Mouse (Mus musculus): Measurements from ENCODE around the gene Rexo5. TPM values are rescaled to one million over a fixed set of nuclear protein-coding genes. Genes with fewer than 3 reads are reported as not detected.

The Rexo5 gene
- total and polyA plus RNA-seq, 3 experiments, result 3.5 to 64.3 (median 58.4) TPM

DNA sequence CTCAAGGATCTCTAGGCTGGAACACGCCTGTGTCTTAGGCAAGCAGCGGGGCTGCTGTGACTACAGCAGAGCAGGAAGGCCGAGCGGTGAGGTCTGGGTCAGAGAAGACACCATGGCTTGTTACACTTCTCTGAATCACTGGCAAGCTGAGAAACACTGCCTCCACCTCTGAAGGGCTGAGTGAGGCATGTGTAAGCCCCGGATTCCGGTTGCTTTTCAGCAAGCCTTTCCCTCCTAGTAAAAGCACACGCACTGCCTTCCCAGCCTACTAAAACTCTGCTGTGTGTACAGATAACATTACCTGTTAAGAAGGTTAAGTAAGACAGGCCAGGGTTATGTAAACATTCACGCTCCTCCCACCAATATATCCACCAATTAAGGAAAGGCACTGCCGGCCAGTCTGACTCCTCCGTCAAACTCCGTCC, 33.3 kb upstream of the Rexo5 start, which contains the start of gene Acsm3:
Gene Acsm3 (plus strand): TSS at position 397 of the 425 bp plus-strand sequence.
- no peaks in the 10 kb centered on the region for H3K9me3 ChIP-seq (replicated peaks)
- DNase-seq (ENCODE audit: low spot score) (no peak), ATAC-seq (ENCODE audit: extremely low read depth, insufficient number of reproducible peaks, low FRiP score, poor library complexity, severe bottlenecking) (no peak)
- no peaks in the 10 kb centered on the region for H3K4me1 ChIP-seq (ENCODE audit: insufficient read depth, low read depth, low read length)
- H3K4me3 ChIP-seq (ENCODE audit: low read depth, low read length), result no peak within 1 kb of the TSS
- H3K36me3 ChIP-seq (replicated peaks), result no peaks in the 10 kb centered on the region
- TF ChIP-seq CTCF (IDR thresholded peaks at IDR 0.05; ENCODE audit: low read depth, low read length), result no peak
- TF ChIP-seq TAL1 (conservative IDR thresholded peaks at IDR 0.05; ENCODE audit: low read depth, low read length), result no peak
- no peak for TF ChIP-seq GATA1 (IDR thresholded peaks at IDR 0.05; ENCODE audit: borderline replicate concordance, low read length)
- no peak for TF ChIP-seq GATA2 (IDR thresholded peaks at IDR 0.05; ENCODE audit: borderline replicate concordance, low read depth, low read length)
- no peak for TF ChIP-seq POLR2AphosphoS5 (IDR thresholded peaks at IDR 0.05; ENCODE audit: insufficient replicate concordance, low read depth, low read length)
- H3K27me3 ChIP-seq (ENCODE audit: insufficient read depth, low read length), result peaks cover 18% of the 10 kb centered on the region

DNA sequence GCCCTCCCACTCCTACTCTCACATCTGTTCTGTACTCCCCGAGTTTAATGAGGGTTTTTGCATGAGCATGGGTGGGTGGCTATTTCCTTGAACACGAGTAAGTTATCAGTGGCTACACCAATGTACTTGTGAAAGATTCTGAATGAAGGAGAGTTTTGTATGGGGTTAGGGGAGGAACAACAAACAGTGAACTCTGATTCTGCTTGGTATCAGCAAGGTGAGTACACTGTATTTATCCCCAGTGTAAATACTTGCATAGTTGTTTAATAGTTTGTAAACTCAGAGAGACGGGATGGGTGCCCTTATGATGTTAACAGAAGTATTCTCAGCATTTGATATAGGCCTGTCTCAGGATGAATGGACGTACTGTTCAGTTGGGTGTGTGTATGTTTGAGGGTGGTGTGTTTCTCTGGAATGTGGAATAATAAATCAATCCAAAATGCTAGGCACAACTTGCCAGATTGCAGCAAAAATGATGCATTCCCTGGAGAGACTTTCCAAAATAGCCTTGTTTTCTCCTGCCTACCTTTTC, 31.6 kb upstream of the Rexo5 start:
- H3K27me3 ChIP-seq (ENCODE audit: insufficient read depth, low read length), result peaks cover 18% of the 10 kb centered on the region

DNA sequence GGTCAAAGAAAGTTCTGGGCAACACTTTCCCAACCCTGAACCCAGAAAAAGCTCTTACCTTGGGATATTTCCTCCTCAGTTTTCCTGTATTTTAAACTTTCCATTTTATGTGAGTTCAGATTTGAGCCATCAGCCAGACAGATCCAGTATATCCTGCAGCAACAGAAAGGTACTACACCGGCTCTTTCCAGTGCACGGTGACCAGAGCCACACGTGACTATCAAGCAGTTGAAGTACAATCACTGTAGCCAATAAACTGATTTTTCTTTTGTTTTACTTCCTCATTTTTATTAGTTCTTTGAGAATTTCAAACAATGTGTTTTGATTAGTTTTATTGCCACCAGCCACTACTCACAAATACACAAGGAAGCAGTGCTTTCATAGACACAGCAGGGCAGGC, 29.4 kb upstream of the Rexo5 start:
- ATAC-seq (ENCODE audit: extremely low read depth, insufficient number of reproducible peaks, low FRiP score, poor library complexity, severe bottlenecking) (no peak), DNase-seq (ENCODE audit: low spot score) (no peak)
- no peaks in the 10 kb centered on the region for H3K9me3 ChIP-seq (replicated peaks)
- TF ChIP-seq GATA2 (IDR thresholded peaks at IDR 0.05; ENCODE audit: borderline replicate concordance, low read depth, low read length) (no peak), POLR2AphosphoS5 (IDR thresholded peaks at IDR 0.05; ENCODE audit: insufficient replicate concordance, low read depth, low read length) (no peak), GATA1 (IDR thresholded peaks at IDR 0.05; ENCODE audit: borderline replicate concordance, low read length) (no peak), CTCF (IDR thresholded peaks at IDR 0.05; ENCODE audit: low read depth, low read length) (no peak), TAL1 (conservative IDR thresholded peaks at IDR 0.05; ENCODE audit: low read depth, low read length) (no peak)
- H3K4me3 ChIP-seq (ENCODE audit: low read depth, low read length), result no peak overlapping the region
- no peaks in the 10 kb centered on the region for H3K36me3 ChIP-seq (replicated peaks)
- no peaks in the 10 kb centered on the region for H3K4me1 ChIP-seq (ENCODE audit: insufficient read depth, low read depth, low read length)
- peaks cover 13% of the 10 kb centered on the region for H3K27me3 ChIP-seq (ENCODE audit: insufficient read depth, low read length)

More for the DNA sequence above, 31.6 kb upstream of the Rexo5 start:
- H3K9me3 ChIP-seq (replicated peaks), result no peaks in the 10 kb centered on the region
- no peak overlapping the region for H3K4me3 ChIP-seq (ENCODE audit: low read depth, low read length)
- DNase-seq (ENCODE audit: low spot score) (no peak), ATAC-seq (ENCODE audit: extremely low read depth, insufficient number of reproducible peaks, low FRiP score, poor library complexity, severe bottlenecking) (no peak)
- TF ChIP-seq GATA2 (IDR thresholded peaks at IDR 0.05; ENCODE audit: borderline replicate concordance, low read depth, low read length) (no peak), GATA1 (IDR thresholded peaks at IDR 0.05; ENCODE audit: borderline replicate concordance, low read length) (no peak), TAL1 (conservative IDR thresholded peaks at IDR 0.05; ENCODE audit: low read depth, low read length) (no peak), CTCF (IDR thresholded peaks at IDR 0.05; ENCODE audit: low read depth, low read length) (no peak), POLR2AphosphoS5 (IDR thresholded peaks at IDR 0.05; ENCODE audit: insufficient replicate concordance, low read depth, low read length) (no peak)
- no peaks in the 10 kb centered on the region for H3K36me3 ChIP-seq (replicated peaks)
- H3K4me1 ChIP-seq (ENCODE audit: insufficient read depth, low read depth, low read length), result no peaks in the 10 kb centered on the region

DNA sequence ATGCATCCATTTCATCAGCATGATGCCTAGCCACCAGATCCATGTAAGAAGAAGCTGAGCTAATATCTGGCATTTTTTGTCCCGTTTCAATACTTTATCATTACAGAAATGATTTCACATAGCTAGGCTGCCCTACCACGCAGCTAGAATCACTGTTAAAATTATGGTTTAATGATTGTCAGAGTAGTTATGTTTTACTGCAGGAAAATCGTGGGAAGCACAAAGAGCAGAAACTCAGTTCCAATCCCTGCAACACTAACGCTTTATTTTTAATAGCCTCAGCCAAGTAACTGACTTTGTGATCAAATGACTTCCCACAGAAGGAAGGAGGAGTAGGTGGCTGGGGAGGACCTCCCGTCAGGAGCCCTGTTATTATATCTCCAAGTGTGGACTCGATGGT, 26.8 kb upstream of the Rexo5 start:
- Histone ChIP-seq H3K4me3 (ENCODE audit: low read depth, low read length) (no peak overlapping the region), H3K9me3 (replicated peaks) (no peaks in the 10 kb centered on the region), H3K27me3 (ENCODE audit: insufficient read depth, low read length) (peaks cover 6% of the 10 kb centered on the region; the same call in 1 of the 2 replicates), H3K36me3 (replicated peaks) (peaks cover 1% of the 10 kb centered on the region), H3K4me1 (ENCODE audit: insufficient read depth, low read depth, low read length) (no peaks in the 10 kb centered on the region)
- TF ChIP-seq GATA1 (IDR thresholded peaks at IDR 0.05; ENCODE audit: borderline replicate concordance, low read length) (no peak), CTCF (IDR thresholded peaks at IDR 0.05; ENCODE audit: low read depth, low read length) (no peak), TAL1 (conservative IDR thresholded peaks at IDR 0.05; ENCODE audit: low read depth, low read length) (no peak), GATA2 (IDR thresholded peaks at IDR 0.05; ENCODE audit: borderline replicate concordance, low read depth, low read length) (no peak), POLR2AphosphoS5 (IDR thresholded peaks at IDR 0.05; ENCODE audit: insufficient replicate concordance, low read depth, low read length) (no peak)
- no peak for ATAC-seq (ENCODE audit: extremely low read depth, insufficient number of reproducible peaks, low FRiP score, poor library complexity, severe bottlenecking)
- no peak for DNase-seq (ENCODE audit: low spot score)

DNA sequence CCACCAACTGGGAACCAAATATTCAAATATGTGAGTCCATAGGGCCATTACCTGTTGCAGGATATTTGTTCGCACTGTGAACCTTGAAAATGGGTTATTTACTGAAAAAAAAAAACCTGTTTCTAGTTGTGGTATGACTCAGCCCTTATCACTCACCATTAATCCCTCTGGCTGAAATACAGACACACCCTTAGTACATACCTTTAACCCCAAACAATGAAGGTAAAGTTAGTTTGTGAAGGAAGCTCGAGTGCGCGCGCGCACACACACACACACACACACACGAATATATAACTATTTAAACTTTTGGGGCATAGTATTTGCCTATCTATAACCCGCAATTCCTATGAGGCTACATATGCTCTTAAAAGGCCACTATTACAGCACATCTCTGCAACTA, 23.9 kb upstream of the Rexo5 start:
- H3K27me3 ChIP-seq (ENCODE audit: insufficient read depth, low read length), result no peaks in the 10 kb centered on the region
- no peak overlapping the region for H3K4me3 ChIP-seq (ENCODE audit: low read depth, low read length)
- H3K9me3 ChIP-seq (replicated peaks), result no peaks in the 10 kb centered on the region
- DNase-seq (ENCODE audit: low spot score) (no peak), ATAC-seq (ENCODE audit: extremely low read depth, insufficient number of reproducible peaks, low FRiP score, poor library complexity, severe bottlenecking) (no peak)
- H3K4me1 ChIP-seq (ENCODE audit: insufficient read depth, low read depth, low read length), result no peaks in the 10 kb centered on the region
- H3K36me3 ChIP-seq (replicated peaks), result peaks cover 2% of the 10 kb centered on the region
- TF ChIP-seq GATA1 (IDR thresholded peaks at IDR 0.05; ENCODE audit: borderline replicate concordance, low read length) (no peak), CTCF (IDR thresholded peaks at IDR 0.05; ENCODE audit: low read depth, low read length) (no peak), GATA2 (IDR thresholded peaks at IDR 0.05; ENCODE audit: borderline replicate concordance, low read depth, low read length) (no peak), POLR2AphosphoS5 (IDR thresholded peaks at IDR 0.05; ENCODE audit: insufficient replicate concordance, low read depth, low read length) (no peak)

DNA sequence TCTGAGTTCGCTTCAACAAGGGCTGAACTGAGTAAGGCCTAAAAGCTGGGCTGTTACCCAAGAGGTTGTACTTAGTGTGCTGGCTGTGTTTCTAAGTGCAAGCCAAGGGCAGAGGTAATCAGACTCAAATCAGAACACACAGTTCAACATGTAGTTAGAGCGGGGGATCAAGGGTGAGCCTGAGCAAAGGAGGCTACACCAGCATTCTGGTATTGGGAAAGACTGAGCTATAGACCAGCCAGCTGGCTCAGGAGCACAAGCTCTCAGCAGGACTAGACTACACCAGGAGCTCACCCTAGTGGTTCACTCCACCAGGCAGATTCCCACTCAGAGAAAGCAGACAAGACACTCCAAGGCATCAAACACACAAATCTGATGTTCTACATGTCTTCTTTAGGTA, 10.4 kb upstream of the Rexo5 start:
- Histone ChIP-seq H3K4me1 (ENCODE audit: insufficient read depth, low read depth, low read length) (peaks cover 33% of the 10 kb centered on the region), H3K9me3 (replicated peaks) (no peaks in the 10 kb centered on the region), H3K27me3 (ENCODE audit: insufficient read depth, low read length) (no peaks in the 10 kb centered on the region), H3K36me3 (replicated peaks) (peaks cover 55% of the 10 kb centered on the region), H3K4me3 (ENCODE audit: low read depth, low read length) (no peak overlapping the region)
- no peak for TF ChIP-seq CTCF (IDR thresholded peaks at IDR 0.05; ENCODE audit: low read depth, low read length)
- TF ChIP-seq GATA2 (IDR thresholded peaks at IDR 0.05; ENCODE audit: borderline replicate concordance, low read depth, low read length), result no peak
- TF ChIP-seq POLR2AphosphoS5 (IDR thresholded peaks at IDR 0.05; ENCODE audit: insufficient replicate concordance, low read depth, low read length), result no peak
- no peak for TF ChIP-seq GATA1 (IDR thresholded peaks at IDR 0.05; ENCODE audit: borderline replicate concordance, low read length)
- no peak for TF ChIP-seq TAL1 (conservative IDR thresholded peaks at IDR 0.05; ENCODE audit: low read depth, low read length)
- no peak for DNase-seq (ENCODE audit: low spot score)
- no peak for ATAC-seq (ENCODE audit: extremely low read depth, insufficient number of reproducible peaks, low FRiP score, poor library complexity, severe bottlenecking)
